Mouse (Mus musculus): ENCODE results near the gene Tox3. TPM values are rescaled to one million over a fixed set of nuclear protein-coding genes. Genes with fewer than 3 reads are reported as not detected.
A peak's percentile ranks its signal among the peaks of the same experiment; 100 is the strongest.

Tox3 gene
- polyA plus RNA-seq, 1 experiment from 2014 or later: 4.8 TPM

DNA sequence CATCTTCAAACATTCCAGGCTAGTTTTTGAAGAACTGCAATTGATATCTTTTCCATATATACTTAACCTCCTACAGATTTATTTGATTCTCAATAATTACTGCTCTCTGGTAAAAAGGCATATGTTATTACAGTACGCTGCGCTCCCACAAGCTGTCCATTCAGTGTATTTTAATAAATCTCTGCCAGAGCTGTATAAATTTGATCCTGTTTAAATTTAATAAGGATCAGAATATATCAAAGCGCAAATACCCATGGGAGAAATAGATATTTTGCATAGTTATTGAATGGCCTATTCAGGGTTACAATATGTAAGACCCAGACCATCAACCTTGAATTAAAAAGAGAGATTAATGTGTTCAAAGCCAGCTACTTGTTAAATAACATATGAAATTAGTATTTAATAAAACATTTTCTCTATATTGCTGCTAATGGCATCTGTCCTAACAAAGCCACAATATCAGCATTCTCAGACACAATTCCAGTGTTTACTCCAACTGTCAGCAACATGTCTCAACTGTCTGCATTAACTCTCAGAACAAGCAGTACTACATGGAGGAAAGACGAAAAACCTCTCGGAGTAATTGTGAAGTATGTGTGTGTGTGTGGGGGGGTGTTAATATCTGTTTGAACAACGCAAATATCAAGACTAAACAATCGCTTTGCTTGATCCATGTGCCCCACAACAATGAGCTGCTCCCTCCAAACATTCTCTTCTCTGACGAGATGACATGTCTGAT is 25.3 kb downstream of the Tox3 start:
- H3K9ac ChIP-seq: no peak overlapping the region
- H3K9me3 ChIP-seq (replicated peaks): no peaks in the 10 kb centered on the region
- H3K4me1 ChIP-seq: no peaks in the 10 kb centered on the region
- H3K36me3 ChIP-seq: no peaks in the 10 kb centered on the region
- H3K4me3 ChIP-seq (replicated peaks): no peak overlapping the region
- H3K27me3 ChIP-seq: no peaks in the 10 kb centered on the region
- 72% methylated on average over 8 of the region's 8 CpGs for WGBS
- H3K27ac ChIP-seq (replicated peaks): no peak overlapping the region
- H3K4me2 ChIP-seq (replicated peaks): no peak overlapping the region
- ATAC-seq (ENCODE audit: insufficient number of reproducible peaks, low FRiP score, low TSS enrichment, low read depth): no peak

DNA sequence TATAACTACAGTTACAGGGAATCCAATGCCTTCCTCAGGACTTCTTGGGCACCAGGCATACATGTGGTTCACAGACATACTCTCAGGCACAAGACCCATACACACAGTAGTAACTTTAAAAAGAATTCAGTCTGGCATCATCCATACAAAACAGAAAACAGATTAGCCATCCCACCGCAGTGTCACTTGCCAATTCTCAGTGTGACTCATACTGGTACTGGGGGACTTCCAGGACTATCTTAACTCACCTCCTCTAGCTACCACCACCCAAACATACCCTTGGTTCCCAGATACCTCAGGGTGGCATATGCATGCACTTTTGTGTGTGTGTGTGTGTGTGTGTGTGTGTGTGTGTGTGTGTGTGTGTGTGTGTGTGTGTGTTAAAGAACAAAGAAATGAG is 26.9 kb downstream of the Tox3 start:
- H3K4me3 ChIP-seq (replicated peaks): no peak overlapping the region
- no peaks in the 10 kb centered on the region for H3K36me3 ChIP-seq
- no peaks in the 10 kb centered on the region for H3K4me1 ChIP-seq
- H3K27ac ChIP-seq (replicated peaks): no peak overlapping the region
- no peak for ATAC-seq (ENCODE audit: insufficient number of reproducible peaks, low FRiP score, low TSS enrichment, low read depth)
- H3K27me3 ChIP-seq: no peaks in the 10 kb centered on the region
- H3K9me3 ChIP-seq (replicated peaks): no peaks in the 10 kb centered on the region
- 76% methylated on average over 1 of the region's 1 CpGs for WGBS
- no peak overlapping the region for H3K4me2 ChIP-seq (replicated peaks)
- no peak overlapping the region for H3K9ac ChIP-seq

DNA sequence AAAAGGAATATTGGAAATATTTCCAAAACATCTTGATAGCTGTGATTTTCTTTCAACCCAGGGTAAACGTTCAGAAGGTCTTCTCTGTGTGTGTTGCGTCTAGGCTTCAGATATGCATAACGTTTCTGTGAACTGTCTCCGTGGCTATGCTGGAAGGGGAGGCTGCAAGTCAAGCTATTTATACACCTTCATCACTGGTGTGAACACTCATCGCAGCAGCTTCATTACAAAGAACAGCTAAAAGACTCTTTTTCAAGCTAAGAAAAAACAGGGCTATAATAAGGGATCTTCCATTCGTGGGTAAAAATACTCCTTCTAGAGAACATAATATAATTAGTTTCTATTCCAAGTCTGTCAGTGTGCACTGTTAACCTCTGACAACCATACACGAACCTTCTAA is 33.8 kb downstream of the Tox3 start:
- Histone ChIP-seq H3K27ac (replicated peaks) (no peak overlapping the region), H3K9me3 (replicated peaks) (no peaks in the 10 kb centered on the region), H3K36me3 (no peaks in the 10 kb centered on the region), H3K4me3 (replicated peaks) (no peak overlapping the region), H3K4me2 (replicated peaks) (no peak overlapping the region), H3K4me1 (no peaks in the 10 kb centered on the region), H3K27me3 (no peaks in the 10 kb centered on the region), H3K9ac (no peak overlapping the region)
- 86% methylated on average over 7 of the region's 7 CpGs for WGBS
- no peak for ATAC-seq (ENCODE audit: insufficient number of reproducible peaks, low FRiP score, low TSS enrichment, low read depth)

- WGBS: 47% methylated on average over 12 of the region's 12 CpGs
- 0 out of 2 replicates have a peak overlapping the region, but pooled peaks have one; percentile 22 for H3K4me2 ChIP-seq (replicated peaks)
Observed at GRCm38 (mm10) chr8:90302951-90303350, 45.2 kb downstream of the Tox3 start.

DNA sequence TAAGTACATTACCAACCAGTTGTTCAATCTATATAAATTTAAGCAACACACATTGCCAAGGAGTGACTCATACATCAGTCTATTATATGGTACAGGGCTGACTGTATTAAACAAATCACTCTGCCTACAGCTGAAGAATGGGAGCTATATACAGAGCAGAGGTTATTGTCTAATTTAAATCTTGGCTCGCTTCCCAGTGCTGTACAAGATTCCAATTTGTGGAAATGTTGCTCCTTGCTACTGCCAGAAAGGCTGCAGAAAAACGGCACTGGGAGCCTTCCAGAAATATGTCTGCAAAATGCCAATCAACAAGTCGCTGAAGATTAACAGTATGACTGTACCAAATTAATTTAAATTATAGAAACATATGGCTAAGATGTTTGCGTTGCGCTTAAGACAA is 45.9 kb downstream of the Tox3 start:
- H3K27ac ChIP-seq (replicated peaks): peak overlapping the region; percentile 68
- no peak overlapping the region for H3K9ac ChIP-seq
- ATAC-seq (ENCODE audit: insufficient number of reproducible peaks, low FRiP score, low TSS enrichment, low read depth): peak; percentile 96
- H3K9me3 ChIP-seq (replicated peaks): no peaks in the 10 kb centered on the region; the same call in 1 of the 2 replicates
- WGBS: 11% methylated on average over 5 of the region's 5 CpGs
- H3K27me3 ChIP-seq: peaks cover 19% of the 10 kb centered on the region
- H3K36me3 ChIP-seq: no peaks in the 10 kb centered on the region
- peak overlapping the region; percentile 22; the same call in 1 of the 2 replicates for H3K4me2 ChIP-seq (replicated peaks)
- no peak overlapping the region for H3K4me3 ChIP-seq (replicated peaks)
- peaks cover 26% of the 10 kb centered on the region for H3K4me1 ChIP-seq

More at GRCm38 (mm10) chr8:90302951-90303350, 45.2 kb downstream of the Tox3 start:
- Histone ChIP-seq H3K4me3 (replicated peaks) (no peak overlapping the region), H3K9me3 (replicated peaks) (no peaks in the 10 kb centered on the region; the same call in 1 of the 2 replicates), H3K4me1 (peaks cover 26% of the 10 kb centered on the region), H3K36me3 (no peaks in the 10 kb centered on the region), H3K27ac (replicated peaks) (peak overlapping the region; percentile 30; the same call in 1 of the 2 replicates), H3K27me3 (peaks cover 19% of the 10 kb centered on the region), H3K9ac (no peak overlapping the region)
- no peak for ATAC-seq (ENCODE audit: insufficient number of reproducible peaks, low FRiP score, low TSS enrichment, low read depth)

DNA sequence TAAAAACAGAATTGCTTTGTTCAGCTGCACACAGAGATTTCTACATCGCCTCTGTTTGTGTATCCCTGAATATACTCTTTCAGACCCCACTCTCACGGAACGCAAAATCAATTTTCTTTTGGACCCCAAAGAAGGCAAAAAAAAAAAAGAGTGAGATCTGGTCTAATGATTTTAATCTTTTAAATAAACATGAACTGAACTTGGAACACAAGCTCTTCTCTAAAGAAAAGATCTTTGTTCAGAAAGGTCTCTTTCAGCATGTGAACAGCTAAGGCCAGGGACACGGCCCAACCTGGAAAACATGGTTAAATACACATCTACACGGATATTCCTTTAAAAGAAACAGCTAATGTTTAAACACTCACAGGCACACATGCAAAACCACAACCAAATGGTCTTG is 46.6 kb downstream of the Tox3 start:
- H3K4me2 ChIP-seq (replicated peaks): no peak overlapping the region

DNA sequence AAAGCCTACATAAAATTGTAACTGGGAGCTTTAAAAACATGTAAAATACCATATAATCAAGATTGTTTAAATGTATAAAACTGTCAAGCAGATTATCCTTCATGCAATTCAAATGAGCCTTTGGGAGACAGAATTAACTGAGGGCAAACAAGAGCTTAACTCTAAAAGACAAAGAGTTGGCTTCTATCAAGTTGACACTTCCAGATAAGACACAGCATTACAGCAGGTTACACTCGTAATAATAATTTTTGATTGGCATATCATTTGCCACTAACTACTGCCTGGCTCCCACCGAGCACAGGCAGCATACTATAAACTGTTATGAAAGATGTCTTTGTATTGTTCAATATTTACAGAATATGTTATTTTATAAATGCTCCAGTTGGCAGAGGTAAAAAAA is 47.2 kb downstream of the Tox3 start:
- no peak overlapping the region for H3K27ac ChIP-seq (replicated peaks)
- H3K9me3 ChIP-seq (replicated peaks): no peaks in the 10 kb centered on the region
- H3K4me2 ChIP-seq (replicated peaks): no peak overlapping the region
- peaks cover 26% of the 10 kb centered on the region for H3K4me1 ChIP-seq
- peaks cover 19% of the 10 kb centered on the region for H3K27me3 ChIP-seq
- no peak for ATAC-seq (ENCODE audit: insufficient number of reproducible peaks, low FRiP score, low TSS enrichment, low read depth)
- no peak overlapping the region for H3K9ac ChIP-seq
- 46% methylated on average over 2 of the region's 2 CpGs for WGBS
- H3K4me3 ChIP-seq (replicated peaks): no peak overlapping the region
- no peaks in the 10 kb centered on the region for H3K36me3 ChIP-seq

More for the DNA sequence above, 46.6 kb downstream of the Tox3 start:
- 0 out of 2 replicates have a peak, but pooled peaks have one; percentile 56 for ATAC-seq (ENCODE audit: insufficient number of reproducible peaks, low FRiP score, low TSS enrichment, low read depth)
- H3K4me1 ChIP-seq: peaks cover 26% of the 10 kb centered on the region
- no peak overlapping the region for H3K9ac ChIP-seq
- WGBS: 34% methylated on average over 5 of the region's 5 CpGs
- no peaks in the 10 kb centered on the region; the same call in 1 of the 2 replicates for H3K9me3 ChIP-seq (replicated peaks)
- H3K27me3 ChIP-seq: peaks cover 19% of the 10 kb centered on the region
- no peak overlapping the region for H3K4me3 ChIP-seq (replicated peaks)
- H3K27ac ChIP-seq (replicated peaks): peak overlapping the region; percentile 68; the same call in 1 of the 2 replicates
- H3K36me3 ChIP-seq: no peaks in the 10 kb centered on the region

DNA sequence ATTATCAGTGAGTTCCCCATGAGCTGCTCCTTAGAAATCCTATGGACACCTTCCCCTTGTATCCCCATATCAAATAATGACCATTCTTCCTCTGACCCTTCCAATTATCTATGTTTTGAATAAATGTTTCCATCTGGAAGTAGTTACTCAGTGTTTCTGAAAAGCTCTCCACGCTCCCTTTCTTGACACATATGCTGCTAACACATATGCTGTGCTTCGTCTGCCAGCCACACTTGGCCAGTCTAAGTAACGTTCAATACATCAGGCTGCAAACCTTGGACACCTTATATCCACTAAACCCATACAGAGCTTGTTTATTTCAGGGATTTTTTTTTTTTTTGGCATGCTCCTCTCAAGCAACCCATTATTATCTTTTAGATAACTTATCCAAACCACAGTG is 54.1 kb downstream of the Tox3 start:
- no peak overlapping the region for H3K27ac ChIP-seq (replicated peaks)
- WGBS: 55% methylated on average over 3 of the region's 3 CpGs
- ATAC-seq (ENCODE audit: insufficient number of reproducible peaks, low FRiP score, low TSS enrichment, low read depth): no peak
- H3K36me3 ChIP-seq: no peaks in the 10 kb centered on the region
- H3K9me3 ChIP-seq (replicated peaks): no peaks in the 10 kb centered on the region
- no peak overlapping the region for H3K9ac ChIP-seq
- no peak overlapping the region for H3K4me2 ChIP-seq (replicated peaks)
- H3K27me3 ChIP-seq: peaks cover 4% of the 10 kb centered on the region; the same call in 1 of the 2 replicates
- no peak overlapping the region for H3K4me3 ChIP-seq (replicated peaks)
- no peaks in the 10 kb centered on the region for H3K4me1 ChIP-seq

DNA sequence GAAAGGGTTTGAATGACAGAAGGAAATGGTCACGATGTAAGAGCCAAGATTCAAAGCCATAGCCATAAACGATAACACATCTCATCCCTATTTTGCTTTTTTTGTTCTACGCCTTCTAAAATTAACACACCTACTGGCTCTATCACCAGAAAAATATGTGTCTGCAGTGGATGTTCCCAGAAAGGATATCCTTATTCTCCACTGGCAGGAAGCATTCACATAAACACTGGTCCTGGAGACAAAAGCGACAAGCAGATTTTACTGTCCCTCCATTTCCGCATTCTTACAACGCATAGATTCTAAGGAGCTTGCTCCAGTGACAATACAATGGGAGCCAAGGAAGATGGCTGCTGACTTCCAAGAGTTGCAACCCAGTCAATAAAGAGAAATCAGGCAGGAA is 57.3 kb downstream of the Tox3 start:
- 83% methylated on average over 6 of the region's 6 CpGs for WGBS

GRCm38 (mm10) chr8:90276722-90277121 is 71.4 kb downstream of the Tox3 start:
- no peaks in the 10 kb centered on the region for H3K27me3 ChIP-seq
- no peak overlapping the region for H3K9ac ChIP-seq
- no peaks in the 10 kb centered on the region for H3K4me1 ChIP-seq
- WGBS: 66% methylated on average over 9 of the region's 9 CpGs
- no peak overlapping the region for H3K4me2 ChIP-seq (replicated peaks)
- no peak overlapping the region for H3K4me3 ChIP-seq (replicated peaks)
- H3K36me3 ChIP-seq: no peaks in the 10 kb centered on the region
- H3K27ac ChIP-seq (replicated peaks): no peak overlapping the region
- no peak for ATAC-seq (ENCODE audit: insufficient number of reproducible peaks, low FRiP score, low TSS enrichment, low read depth)
- no peaks in the 10 kb centered on the region for H3K9me3 ChIP-seq (replicated peaks)

More for the DNA sequence above, 57.3 kb downstream of the Tox3 start:
- Histone ChIP-seq H3K9me3 (replicated peaks) (no peaks in the 10 kb centered on the region), H3K4me3 (replicated peaks) (no peak overlapping the region), H3K4me2 (replicated peaks) (no peak overlapping the region), H3K9ac (no peak overlapping the region), H3K36me3 (no peaks in the 10 kb centered on the region), H3K27me3 (no peaks in the 10 kb centered on the region), H3K4me1 (no peaks in the 10 kb centered on the region), H3K27ac (replicated peaks) (no peak overlapping the region)
- no peak for ATAC-seq (ENCODE audit: insufficient number of reproducible peaks, low FRiP score, low TSS enrichment, low read depth)

DNA sequence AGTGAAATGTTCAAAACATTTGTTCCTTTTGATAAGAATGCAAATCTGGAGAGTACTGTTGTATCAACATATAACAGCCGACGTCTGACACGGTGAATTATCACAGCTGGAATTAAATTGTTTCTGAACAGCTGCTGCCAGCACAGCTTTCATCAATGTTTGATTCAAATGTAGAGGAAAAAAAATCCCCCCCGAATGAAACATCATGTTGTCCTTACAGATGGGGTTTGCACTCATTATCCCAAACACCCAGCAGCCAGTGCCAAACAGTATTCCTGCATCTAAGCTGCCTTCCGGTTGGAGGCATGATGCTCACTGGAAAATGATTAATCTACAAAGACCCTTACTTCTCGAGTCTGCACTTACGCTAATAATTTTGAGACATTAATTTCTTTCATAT is 75.0 kb downstream of the Tox3 start:
- H3K36me3 ChIP-seq: no peaks in the 10 kb centered on the region
- no peaks in the 10 kb centered on the region for H3K27me3 ChIP-seq
- no peaks in the 10 kb centered on the region for H3K4me1 ChIP-seq
- no peak for ATAC-seq (ENCODE audit: insufficient number of reproducible peaks, low FRiP score, low TSS enrichment, low read depth)
- H3K9ac ChIP-seq: no peak overlapping the region
- WGBS: 53% methylated on average over 7 of the region's 7 CpGs
- H3K4me3 ChIP-seq (replicated peaks): no peak overlapping the region
- H3K4me2 ChIP-seq (replicated peaks): no peak overlapping the region
- H3K27ac ChIP-seq (replicated peaks): no peak overlapping the region
- H3K9me3 ChIP-seq (replicated peaks): no peaks in the 10 kb centered on the region

GRCm38 (mm10) chr8:90271920-90272319 is 76.2 kb downstream of the Tox3 start:
- no peaks in the 10 kb centered on the region for H3K36me3 ChIP-seq
- no peaks in the 10 kb centered on the region for H3K27me3 ChIP-seq
- H3K4me3 ChIP-seq (replicated peaks): no peak overlapping the region
- H3K9ac ChIP-seq: no peak overlapping the region
- no peaks in the 10 kb centered on the region for H3K4me1 ChIP-seq
- no peaks in the 10 kb centered on the region for H3K9me3 ChIP-seq (replicated peaks)
- H3K27ac ChIP-seq (replicated peaks): no peak overlapping the region
- no peak overlapping the region for H3K4me2 ChIP-seq (replicated peaks)
- ATAC-seq (ENCODE audit: insufficient number of reproducible peaks, low FRiP score, low TSS enrichment, low read depth): no peak
- WGBS: 91% methylated on average over 10 of the region's 10 CpGs

All from embryonic facial prominence, embryonic 15.5 days (tissue).